Mouse (Mus musculus) lung, embryonic 15.5 days (tissue): ENCODE data around the gene Pald1. TPM values are rescaled to one million over a fixed set of nuclear protein-coding genes. Genes with fewer than 3 reads are reported as not detected.

Source experiments
- ATAC-seq: fragments of 200-750 bp; cut with Nextera tagmentation; 2 replicates; pipeline ENCODE4 v1.8.0; 2017; ENCODE audit warnings: moderate number of reproducible peaks, borderline replicate concordance; ENCODE audit not compliant: low FRiP score, low TSS enrichment; ENCODE audit errors: extremely low read depth
- H3K27ac ChIP-seq: fragments of 300-500 bp; sonication (generic); 2 replicates; pipeline ENCODE4 v1.5.1; 2015; ENCODE audit warnings: moderate library complexity, mild to moderate bottlenecking, inconsistent platforms
- H3K27me3 ChIP-seq: fragments of 300-500 bp; sonication (generic); 2 replicates; pipeline ENCODE4 v1.6.1; 2015; ENCODE audit warnings: inconsistent platforms
- H3K36me3 ChIP-seq: fragments of 300-500 bp; sonication (generic); 2 replicates; pipeline ENCODE4 v1.6.1; 2015; ENCODE audit warnings: inconsistent platforms
- H3K4me1 ChIP-seq: fragments of 300-500 bp; sonication (generic); 2 replicates; pipeline ENCODE4 v1.6.1; 2015; ENCODE audit warnings: inconsistent platforms
- H3K4me2 ChIP-seq: fragments of 300-500 bp; sonication (generic); 2 replicates; pipeline ENCODE4 v1.6.1; 2015; ENCODE audit warnings: inconsistent platforms, mild to moderate bottlenecking, moderate library complexity
- H3K4me3 ChIP-seq: fragments of 300-500 bp; sonication (generic); 2 replicates; pipeline ENCODE4 v1.5.1; 2015; ENCODE audit warnings: mild to moderate bottlenecking, inconsistent platforms
- H3K9ac ChIP-seq: fragments of 300-500 bp; sonication (generic); 2 replicates; pipeline ENCODE4 v1.6.1; 2015; ENCODE audit warnings: inconsistent platforms
- H3K9me3 ChIP-seq: fragments of 300-500 bp; sonication (generic); 2 replicates; pipeline ENCODE4 v1.6.1; 2016; ENCODE audit warnings: inconsistent platforms
- WGBS: fragments of 180-500 bp; shearing (Covaris S2); methylation state at CpG from one replicate; pipeline ENCODE4 v1.1.7; 2015; 5-methylcytosine and 5-hydroxymethylcytosine counted together
- polyA plus RNA-seq: library from polyadenylated mRNA; unstranded; fragments of >200 nt; fragmentation: Nextera tagmentation; extraction: Ambion mirVana; gene quantifications from 2 replicates; pipeline ENCODE4 v1.2.1, GENCODE M21; 2015

Gene Pald1
- polyA plus RNA-seq, 1 experiment from 2014 or later: 48.1 TPM

GRCm38 (mm10) chr10:61324717-61325116, 58.6 kb downstream of the Pald1 start:
- 71% methylated on average over 8 of the region's 8 CpGs for WGBS
- Histone ChIP-seq H3K27me3 (no peaks in the 10 kb centered on the region), H3K36me3 (peaks cover 29% of the 10 kb centered on the region), H3K4me2 (no peak overlapping the region), H3K4me1 (no peaks in the 10 kb centered on the region), H3K9me3 (no peaks in the 10 kb centered on the region), H3K27ac (no peak overlapping the region), H3K4me3 (no peak overlapping the region), H3K9ac (no peak overlapping the region)
- no peak for ATAC-seq

DNA sequence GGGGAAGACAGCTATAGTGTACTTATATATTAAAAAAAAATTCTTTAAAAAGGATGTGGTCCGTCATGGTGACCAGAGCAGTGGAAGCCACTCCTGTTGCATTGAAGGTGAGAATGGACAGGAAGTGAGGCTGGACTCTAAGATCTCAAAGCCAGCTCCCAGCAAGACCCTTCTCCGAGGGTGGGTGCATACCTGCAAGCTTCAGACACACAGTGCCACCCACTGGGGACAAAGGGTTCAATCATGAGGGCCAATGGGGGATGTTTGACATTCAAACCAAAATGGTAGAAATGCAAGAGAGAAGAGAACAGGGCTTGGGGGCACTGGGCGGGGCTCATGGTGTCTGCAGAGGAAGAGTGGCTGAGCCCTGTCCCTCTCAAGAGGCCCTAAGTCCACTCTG, 64.8 kb downstream of the Pald1 start:
- H3K4me3 ChIP-seq: no peak overlapping the region
- no peak overlapping the region for H3K9ac ChIP-seq
- ATAC-seq: no peak
- H3K27me3 ChIP-seq: no peaks in the 10 kb centered on the region
- H3K4me2 ChIP-seq: no peak overlapping the region
- peaks cover 35% of the 10 kb centered on the region for H3K36me3 ChIP-seq
- peaks cover 14% of the 10 kb centered on the region; the same call in 1 of the 2 replicates for H3K4me1 ChIP-seq
- 85% methylated on average over 3 of the region's 3 CpGs for WGBS
- no peaks in the 10 kb centered on the region for H3K9me3 ChIP-seq
- no peak overlapping the region for H3K27ac ChIP-seq

GRCm38 (mm10) chr10:61315324-61315880, 67.9 kb downstream of the Pald1 start:
- H3K27ac ChIP-seq: no peak overlapping the region
- H3K9ac ChIP-seq: no peak overlapping the region
- no peaks in the 10 kb centered on the region for H3K27me3 ChIP-seq
- WGBS: 61% methylated on average over 9 of the region's 9 CpGs
- no peaks in the 10 kb centered on the region for H3K9me3 ChIP-seq
- no peak overlapping the region for H3K4me3 ChIP-seq
- peaks cover 12% of the 10 kb centered on the region for H3K36me3 ChIP-seq
- no peak overlapping the region for H3K4me2 ChIP-seq
- ATAC-seq: no peak
- H3K4me1 ChIP-seq: peaks cover 26% of the 10 kb centered on the region

DNA sequence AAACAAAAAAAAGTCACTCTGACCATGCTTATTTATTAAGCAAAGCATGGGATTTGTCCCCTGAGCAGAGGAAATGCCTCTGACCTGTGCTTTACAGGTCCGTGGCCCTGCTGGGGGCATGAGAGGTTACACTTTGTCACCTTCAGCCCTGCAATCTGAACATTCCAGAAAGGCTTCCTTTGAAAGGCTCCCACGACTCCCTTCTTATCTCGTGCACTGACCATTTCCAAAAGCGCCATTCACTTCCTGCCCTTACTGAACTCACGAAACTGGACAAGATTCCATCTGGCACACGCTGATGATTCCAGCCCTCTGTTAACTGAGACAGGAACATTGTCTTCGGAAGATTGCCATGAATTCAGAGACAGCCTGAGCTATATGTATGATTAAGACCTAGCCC, 69.6 kb downstream of the Pald1 start:
- no peak for ATAC-seq
- H3K4me3 ChIP-seq: no peak overlapping the region
- WGBS: 36% methylated on average over 7 of the region's 7 CpGs
- no peak overlapping the region for H3K4me2 ChIP-seq
- H3K4me1 ChIP-seq: peaks cover 26% of the 10 kb centered on the region
- no peak overlapping the region for H3K27ac ChIP-seq
- no peaks in the 10 kb centered on the region for H3K36me3 ChIP-seq
- H3K9ac ChIP-seq: no peak overlapping the region
- H3K27me3 ChIP-seq: no peaks in the 10 kb centered on the region
- H3K9me3 ChIP-seq: no peaks in the 10 kb centered on the region

GRCm38 (mm10) chr10:61312754-61313153, 70.6 kb downstream of the Pald1 start:
- Histone ChIP-seq H3K4me3 (no peak overlapping the region), H3K27me3 (no peaks in the 10 kb centered on the region), H3K4me1 (peaks cover 26% of the 10 kb centered on the region), H3K9me3 (no peaks in the 10 kb centered on the region), H3K9ac (no peak overlapping the region), H3K27ac (no peak overlapping the region), H3K4me2 (no peak overlapping the region), H3K36me3 (no peaks in the 10 kb centered on the region)
- ATAC-seq: no peak
- 32% methylated on average over 7 of the region's 7 CpGs for WGBS

GRCm38 (mm10) chr10:61312159-61312558, 71.2 kb downstream of the Pald1 start:
- 61% methylated on average over 6 of the region's 6 CpGs for WGBS
- H3K4me2 ChIP-seq: no peak overlapping the region

DNA sequence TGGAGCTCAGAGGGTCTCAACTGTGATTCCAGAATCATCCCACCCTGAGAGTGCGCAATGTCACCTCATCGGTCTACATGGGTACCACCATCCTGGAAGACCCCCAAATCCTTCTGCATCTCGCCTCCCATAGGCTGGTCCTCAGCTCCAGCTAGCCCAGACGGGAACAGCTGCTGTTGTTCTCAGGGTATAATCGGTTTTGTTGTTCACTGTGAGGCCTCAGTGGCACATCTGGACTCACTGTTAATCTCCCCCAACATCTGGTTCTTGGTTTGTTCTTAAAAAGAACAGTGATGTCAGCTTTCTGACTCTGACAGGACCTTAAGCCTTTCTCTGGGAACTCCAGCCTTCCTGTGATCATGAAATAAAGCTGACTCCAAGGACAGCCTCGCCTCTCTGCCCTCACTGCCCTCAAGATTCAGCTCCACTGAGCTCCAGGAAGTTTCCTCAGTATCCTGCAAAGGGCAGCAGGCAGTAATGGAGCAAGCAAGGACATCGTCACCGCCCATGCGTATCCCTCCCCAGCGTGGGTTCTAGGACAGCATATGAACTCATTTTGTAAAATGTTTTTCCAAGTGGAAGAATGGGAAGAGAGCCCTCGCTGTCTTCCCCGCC, 74.5 kb downstream of the Pald1 start:
- Histone ChIP-seq H3K9me3 (no peaks in the 10 kb centered on the region), H3K9ac (no peak overlapping the region), H3K27me3 (no peaks in the 10 kb centered on the region), H3K4me1 (peaks cover 15% of the 10 kb centered on the region), H3K4me2 (no peak overlapping the region), H3K4me3 (no peak overlapping the region), H3K36me3 (no peaks in the 10 kb centered on the region), H3K27ac (no peak overlapping the region)
- 61% methylated on average over 12 of the region's 12 CpGs for WGBS
- ATAC-seq: no peak

More at GRCm38 (mm10) chr10:61312159-61312558, 71.2 kb downstream of the Pald1 start:
- Histone ChIP-seq H3K36me3 (no peaks in the 10 kb centered on the region), H3K9me3 (no peaks in the 10 kb centered on the region), H3K27me3 (no peaks in the 10 kb centered on the region), H3K4me3 (no peak overlapping the region), H3K4me1 (peaks cover 26% of the 10 kb centered on the region), H3K27ac (no peak overlapping the region), H3K9ac (no peak overlapping the region)
- no peak for ATAC-seq

DNA sequence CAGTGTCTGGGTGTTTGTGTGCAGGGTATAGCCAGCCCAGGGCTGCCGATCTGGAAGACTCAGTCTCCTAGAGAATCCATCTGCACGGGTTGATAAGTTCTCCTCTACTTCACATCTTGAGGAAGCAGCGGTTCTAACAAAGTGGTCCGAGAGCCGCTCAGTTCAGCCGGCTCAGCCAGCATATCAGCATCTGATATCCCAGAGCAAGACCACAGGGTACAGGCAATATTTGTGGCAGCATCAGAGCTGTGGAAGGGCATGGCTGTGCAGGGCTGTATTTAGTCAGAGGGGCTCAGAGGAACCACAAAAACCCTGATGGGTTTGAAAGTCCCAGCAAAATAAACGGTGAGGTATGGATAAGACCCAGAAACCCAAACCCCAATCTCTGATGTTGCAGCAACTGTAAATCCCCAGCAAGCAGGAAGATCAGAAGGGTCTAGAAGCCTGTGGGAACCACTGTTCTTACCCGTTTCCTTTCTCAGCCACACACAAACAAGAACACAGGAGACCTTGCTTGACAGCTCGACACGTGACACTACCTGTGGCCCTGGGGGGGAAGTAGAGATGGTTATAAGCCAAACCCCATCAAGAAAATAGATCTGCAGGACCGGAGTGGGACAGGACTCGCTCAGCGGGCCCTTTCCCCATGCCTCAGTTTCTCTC, 77.3 kb downstream of the Pald1 start:
- Histone ChIP-seq H3K9me3 (no peaks in the 10 kb centered on the region), H3K27ac (no peak overlapping the region), H3K4me1 (no peaks in the 10 kb centered on the region), H3K36me3 (no peaks in the 10 kb centered on the region), H3K9ac (no peak overlapping the region), H3K4me2 (no peak overlapping the region), H3K27me3 (no peaks in the 10 kb centered on the region), H3K4me3 (no peak overlapping the region)
- no peak for ATAC-seq
- 81% methylated on average over 13 of the region's 13 CpGs for WGBS

DNA sequence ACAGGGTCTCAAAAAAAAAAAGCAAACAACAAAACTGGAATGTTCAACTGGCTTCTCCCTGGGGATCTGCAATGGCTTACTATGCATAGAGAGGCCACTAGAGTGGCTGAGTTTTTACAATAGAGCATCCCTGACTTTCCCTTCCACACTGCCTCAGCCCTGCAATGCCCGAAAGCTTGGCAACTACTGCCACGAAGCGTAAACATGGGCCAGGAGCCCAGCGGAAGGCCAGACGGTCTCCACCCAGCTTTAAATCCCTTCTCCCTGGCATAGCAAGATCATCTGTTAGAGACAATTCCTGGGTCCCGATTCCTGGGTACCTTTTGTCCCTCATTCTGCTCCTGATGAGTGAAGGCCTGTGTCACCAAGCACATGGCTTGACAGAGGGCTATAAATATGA, 79.3 kb downstream of the Pald1 start:
- Histone ChIP-seq H3K4me2 (no peak overlapping the region), H3K4me1 (no peaks in the 10 kb centered on the region), H3K36me3 (no peaks in the 10 kb centered on the region), H3K9me3 (no peaks in the 10 kb centered on the region), H3K9ac (no peak overlapping the region), H3K27ac (no peak overlapping the region), H3K4me3 (no peak overlapping the region), H3K27me3 (no peaks in the 10 kb centered on the region)
- WGBS: 67% methylated on average over 6 of the region's 6 CpGs
- ATAC-seq: no peak

DNA sequence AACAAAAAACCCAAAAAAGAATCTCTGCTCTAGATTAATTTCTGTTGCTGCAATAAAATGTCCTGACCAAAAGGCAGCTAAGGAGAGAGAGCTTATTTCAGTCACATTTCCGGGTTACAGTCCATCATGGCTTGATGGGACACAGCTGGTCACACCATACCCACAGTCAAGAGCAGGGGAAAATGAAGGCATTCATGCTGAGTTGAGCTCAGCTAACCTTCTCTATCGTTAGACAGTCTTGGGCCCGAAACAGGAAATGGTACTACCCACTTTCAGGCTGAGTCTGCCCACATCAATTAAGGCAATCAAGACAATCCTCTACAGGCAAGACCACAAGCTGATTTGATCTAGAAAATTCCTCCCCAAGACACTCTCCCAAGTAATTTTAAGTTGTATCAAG, 82.3 kb downstream of the Pald1 start:
- WGBS: 61% methylated on average over 3 of the region's 3 CpGs
- Histone ChIP-seq H3K9me3 (no peaks in the 10 kb centered on the region), H3K27ac (no peak overlapping the region), H3K27me3 (no peaks in the 10 kb centered on the region), H3K36me3 (no peaks in the 10 kb centered on the region), H3K4me2 (no peak overlapping the region), H3K9ac (no peak overlapping the region), H3K4me1 (no peaks in the 10 kb centered on the region), H3K4me3 (no peak overlapping the region)
- ATAC-seq: no peak

- WGBS: 62% methylated on average over 7 of the region's 7 CpGs
- Histone ChIP-seq H3K4me3 (no peak within 1 kb of the TSS), H3K9me3 (no peaks in the 10 kb centered on the region), H3K9ac (no peak within 1 kb of the TSS), H3K4me2 (no peak within 1 kb of the TSS), H3K4me1 (no peaks in the 10 kb centered on the region), H3K27me3 (no peaks in the 10 kb centered on the region), H3K36me3 (no peaks in the 10 kb centered on the region), H3K27ac (no peak within 1 kb of the TSS)
- no peak for ATAC-seq
These were observed 85.9 kb downstream of the Pald1 start, which contains the start of gene Prf1 for GRCm38 (mm10) chr10:61297477-61297876. TSS of gene Prf1 (plus strand) at chr10:61297833.

DNA sequence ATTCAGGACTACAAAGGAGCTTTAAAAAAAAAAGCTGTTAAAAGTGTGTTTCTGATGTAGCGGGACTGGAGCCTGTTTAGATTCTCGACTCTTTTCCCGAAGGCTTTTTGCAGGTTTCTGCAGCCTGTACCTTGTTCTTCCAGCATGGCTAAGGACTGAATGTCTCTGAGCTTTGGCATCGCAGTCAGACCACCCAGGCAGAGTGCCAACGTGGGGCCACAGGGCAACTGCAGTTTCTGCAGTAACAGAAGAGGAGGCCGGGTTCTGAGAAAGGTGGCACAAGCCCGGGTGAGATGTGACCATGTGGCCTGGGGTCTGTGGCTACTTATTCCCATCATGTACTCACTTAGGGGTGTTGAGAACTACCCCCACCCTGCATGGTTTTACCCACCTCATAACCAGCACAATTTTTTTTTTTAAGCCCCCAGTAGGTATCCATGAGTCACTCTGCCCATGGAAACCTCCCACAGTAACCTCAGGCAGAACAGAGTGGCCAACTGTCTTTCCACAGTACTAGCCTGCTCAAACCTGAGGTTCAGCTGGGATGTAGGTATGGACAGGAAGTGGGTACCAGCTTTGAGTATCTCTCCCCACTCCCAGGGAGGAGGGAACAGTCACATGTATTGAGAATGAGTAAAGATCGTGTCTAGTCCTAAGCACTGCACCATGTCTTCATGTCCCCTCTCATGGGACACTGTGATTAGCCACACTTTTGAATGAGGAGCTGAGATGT, 86.5 kb downstream of the Pald1 start:
- ATAC-seq: no peak
- 54% methylated on average over 8 of the region's 8 CpGs for WGBS
- Histone ChIP-seq H3K4me1 (no peaks in the 10 kb centered on the region), H3K27ac (no peak overlapping the region), H3K27me3 (no peaks in the 10 kb centered on the region), H3K9me3 (no peaks in the 10 kb centered on the region), H3K4me2 (no peak overlapping the region), H3K36me3 (no peaks in the 10 kb centered on the region), H3K4me3 (no peak overlapping the region), H3K9ac (no peak overlapping the region)
